16 mouse cellular contexts compared by ENCODE assay signal in the genomic region with DNA sequence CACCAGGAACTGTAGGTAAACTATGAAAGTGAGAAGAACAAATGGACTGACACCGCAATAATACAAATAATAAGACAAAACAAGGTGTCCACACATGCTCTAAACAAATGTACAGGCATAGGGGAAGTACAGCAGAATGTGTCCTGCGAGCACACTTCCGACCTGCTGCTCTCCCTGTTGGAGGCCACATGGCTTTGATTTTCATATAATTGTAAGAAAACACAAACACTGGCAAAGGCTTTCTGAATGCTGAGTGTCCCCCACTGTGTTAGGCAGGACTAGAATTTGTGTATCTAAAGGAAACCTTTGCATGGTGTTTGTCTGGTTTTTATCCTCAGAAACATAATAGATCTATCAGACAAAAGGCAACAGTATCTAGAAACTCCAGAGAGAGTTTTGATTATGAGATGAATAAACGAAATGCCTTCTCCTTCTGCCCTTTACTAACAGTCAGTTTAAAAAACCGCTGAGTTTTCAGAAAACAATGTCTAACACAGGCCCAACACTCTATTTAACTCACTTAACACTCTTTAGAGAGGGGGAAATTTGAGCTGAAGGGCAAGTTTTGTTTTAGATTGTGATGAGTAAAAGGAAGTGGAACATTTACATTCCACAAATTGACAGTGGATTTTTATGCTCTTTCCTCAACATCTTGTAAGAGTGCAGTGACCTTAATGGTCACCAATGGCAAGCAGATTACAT.
DNase-seq lines count a peak whose midpoint lies in the region; ATAC-seq and TF ChIP-seq lines count a peak whose summit lies in the region.
"Had no signal": no experiment of that assay in that cellular context is flagged by ENCODE, and none has a peak within 500 bp of the region (broad histone marks: within the 10 kb centered on the region; RNA-seq: fewer than 3 reads in every experiment).

No protein-coding gene starts in this region.

- H3K27me3 ChIP-seq in lung, embryonic 14.5 days (ENCODE audit: insufficient read depth, low read length) = no peaks in the 10 kb centered on the region
- H3K27me3 ChIP-seq in lung, postnatal 0 days (replicated peaks; ENCODE audit: insufficient read depth, low read length) = no peaks in the 10 kb centered on the region
- no peaks in the 10 kb centered on the region for H3K27me3 ChIP-seq in limb, embryonic 10.5 days (ENCODE audit: low read depth, poor library complexity, severe bottlenecking)
- H3K27me3 ChIP-seq: Patski had no signal

- TF ChIP-seq CTCF in lung, embryonic 14.5 days (IDR thresholded peaks at IDR 0.05; ENCODE audit: low read depth) = no peak
- TF ChIP-seq CTCF in lung, postnatal 0 days (IDR thresholded peaks at IDR 0.05) = no peak

- H3K4me2 ChIP-seq in lung, embryonic 14.5 days = no peak overlapping the region
- H3K4me2 ChIP-seq in lung, postnatal 0 days (replicated peaks; ENCODE audit: low read depth, low read length) = no peak overlapping the region
- H3K4me2 ChIP-seq: forebrain, embryonic 13.5 days; midbrain, embryonic 13.5 days had no signal

- H3K36me3 ChIP-seq in lung, embryonic 14.5 days (ENCODE audit: insufficient read depth) = no peaks in the 10 kb centered on the region
- H3K36me3 ChIP-seq in lung, postnatal 0 days (ENCODE audit: insufficient read depth, low read length) = no peaks in the 10 kb centered on the region
- no peaks in the 10 kb centered on the region for H3K36me3 ChIP-seq in limb, embryonic 10.5 days
- H3K36me3 ChIP-seq: midbrain, embryonic 13.5 days had no signal

- peak overlapping the region; percentile 52; the same call in 1 of the 2 replicates for H3K27ac ChIP-seq in lung, embryonic 14.5 days (ENCODE audit: low read depth)
- no peak overlapping the region for H3K27ac ChIP-seq in lung, postnatal 0 days (ENCODE audit: low read length)
- peak overlapping the region; percentile 2; the same call in 1 of the 2 replicates for H3K27ac ChIP-seq in limb, embryonic 10.5 days
- H3K27ac ChIP-seq: forebrain, embryonic 13.5 days; midbrain, embryonic 13.5 days had no signal

- DNase-seq in lung, embryonic 14.5 days = peak; percentile 76
- no peak for DNase-seq in lung, postnatal 0 days (ENCODE audit: low spot score)
- DNase-seq in cerebellum, adult 11 months = peak; percentile 11
- DNase-seq in cerebellum, postnatal 25 days = peak; percentile 34 to 44
- no peak for DNase-seq in limb, embryonic 10.5 days (ENCODE audit: low spot score)
- no peak for DNase-seq in gastrocnemius, adult 8-10 months (ENCODE audit: low spot score in 2 of 2)
- no peak for DNase-seq in thymus, postnatal 10 days (ENCODE audit: low spot score in 2 of 2)
- DNase-seq in thymus, postnatal 4 days = no peak
- DNase-seq: kidney, adult 2 months; kidney, postnatal 14 days; layer of hippocampus, adult 9-11 months; liver, postnatal 0 days; thymus, postnatal 25 days had no signal

- 26% methylated on average over 5 of the region's 5 CpGs for WGBS in lung, embryonic 14.5 days
- WGBS in lung, postnatal 0 days = 36% methylated on average over 5 of the region's 5 CpGs
- 50% methylated on average over 5 of the region's 5 CpGs for WGBS in limb, embryonic 10.5 days

- no peaks in the 10 kb centered on the region for H3K9me3 ChIP-seq in lung, embryonic 14.5 days (ENCODE audit: low read depth, low read length)
- H3K9me3 ChIP-seq in lung, postnatal 0 days (ENCODE audit: low read length) = no peaks in the 10 kb centered on the region
- no peaks in the 10 kb centered on the region for H3K9me3 ChIP-seq in limb, embryonic 10.5 days (replicated peaks)
- H3K9me3 ChIP-seq: forebrain, embryonic 13.5 days; midbrain, embryonic 13.5 days had no signal

- no peak overlapping the region for H3K4me3 ChIP-seq in lung, embryonic 14.5 days (ENCODE audit: low read depth, low read length)
- H3K4me3 ChIP-seq in lung, postnatal 0 days (ENCODE audit: low read depth, low read length) = no peak overlapping the region
- no peak overlapping the region for H3K4me3 ChIP-seq in limb, embryonic 10.5 days
- H3K4me3 ChIP-seq: forebrain, embryonic 13.5 days; midbrain, embryonic 13.5 days had no signal

- TF ChIP-seq EP300 in lung, postnatal 0 days (IDR thresholded peaks at IDR 0.05) = no peak

- H3K9ac ChIP-seq in lung, embryonic 14.5 days = no peak overlapping the region
- no peak overlapping the region for H3K9ac ChIP-seq in lung, postnatal 0 days (replicated peaks; ENCODE audit: low read depth)
- H3K9ac ChIP-seq: forebrain, embryonic 13.5 days; liver, postnatal 0 days; midbrain, embryonic 13.5 days had no signal

- peaks cover 13% of the 10 kb centered on the region; the same call in 1 of the 2 replicates for H3K4me1 ChIP-seq in lung, embryonic 14.5 days (ENCODE audit: insufficient read depth)
- no peaks in the 10 kb centered on the region for H3K4me1 ChIP-seq in lung, postnatal 0 days (ENCODE audit: insufficient read depth, low read depth, low read length)
- peaks cover 24% of the 10 kb centered on the region for H3K4me1 ChIP-seq in limb, embryonic 10.5 days

- ATAC-seq in lung, embryonic 14.5 days (ENCODE audit: insufficient read depth) = peak; percentile 81
- no peak for ATAC-seq in lung, postnatal 0 days
- ATAC-seq: forebrain, embryonic 13.5 days; liver, postnatal 0 days; midbrain, embryonic 13.5 days; Patski had no signal

Comparison
In these comparisons a context has a peak if more than half of its experiments do, and no peak if none do; other contexts are left out.
1. DNase-seq: peak in lung, embryonic 14.5 days (single experiment), cerebellum, adult 11 months (single experiment) and cerebellum, postnatal 25 days (2 of 2); none in lung, postnatal 0 days (single experiment), limb, embryonic 10.5 days (single experiment), gastrocnemius, adult 8-10 months (0 of 2), thymus, postnatal 10 days (0 of 2) and thymus, postnatal 4 days (single experiment).